Mouse (Mus musculus) limb, embryonic 12.5 days (tissue): ENCODE results near the gene Plod1. TPM values are rescaled to one million over a fixed set of nuclear protein-coding genes. Genes with fewer than 3 reads are reported as not detected.
A peak's percentile ranks its signal among the peaks of the same experiment; 100 is the strongest.

Source experiments
- ATAC-seq: fragments of 200-750 bp; cut with Nextera tagmentation; 2 replicates; pipeline ENCODE4 v1.8.0; 2017; ENCODE audit warnings: low read depth, moderate TSS enrichment; ENCODE audit not compliant: insufficient number of reproducible peaks, insufficient read depth, low FRiP score, low TSS enrichment
- H3K27ac ChIP-seq: fragments of 300-500 bp; sonication (generic); 2 replicates; pipeline ENCODE4 v1.5.1; 2016; ENCODE audit warnings: mild to moderate bottlenecking, moderate library complexity
- H3K27me3 ChIP-seq: fragments of 300-500 bp; sonication (generic); 2 replicates; pipeline ENCODE4 v1.6.1; 2016; ENCODE audit warnings: mild to moderate bottlenecking, moderate library complexity
- H3K36me3 ChIP-seq: fragments of 300-500 bp; sonication (generic); 2 replicates; pipeline ENCODE4 v1.6.1; 2016; ENCODE audit warnings: mild to moderate bottlenecking, moderate library complexity
- H3K4me1 ChIP-seq: fragments of 300-500 bp; sonication (generic); replicated peaks from 2 replicates; pipeline ENCODE4 v1.6.1; 2016
- H3K4me2 ChIP-seq: fragments of 300-500 bp; sonication (generic); 2 replicates; pipeline ENCODE4 v1.6.1; 2016; ENCODE audit warnings: mild to moderate bottlenecking, moderate library complexity
- H3K4me3 ChIP-seq: fragments of 300-500 bp; sonication (generic); replicated peaks from 2 replicates; pipeline ENCODE4 v1.5.1; 2016; ENCODE audit warnings: mild to moderate bottlenecking
- H3K9ac ChIP-seq: fragments of 300-500 bp; sonication (generic); replicated peaks from 2 replicates; pipeline ENCODE4 v1.6.1; 2016; ENCODE audit warnings: mild to moderate bottlenecking, moderate library complexity
- H3K9me3 ChIP-seq: fragments of 300-500 bp; sonication (generic); 2 replicates; pipeline ENCODE4 v1.6.1; 2016; ENCODE audit warnings: mild to moderate bottlenecking, moderate library complexity
- WGBS: fragments of 180-500 bp; shearing (Covaris S2); methylation state at CpG from one replicate; pipeline ENCODE4 v1.1.7; 2016; 5-methylcytosine and 5-hydroxymethylcytosine counted together
- polyA plus RNA-seq: library from polyadenylated mRNA; unstranded; fragments of >200 nt; fragmentation: Nextera tagmentation; extraction: Ambion mirVana; gene quantifications from 2 replicates; pipeline ENCODE4 v1.2.1, GENCODE M21; 2016

The Plod1 gene
- polyA plus RNA-seq, 1 experiment from 2014 or later: 51.2 TPM

DNA sequence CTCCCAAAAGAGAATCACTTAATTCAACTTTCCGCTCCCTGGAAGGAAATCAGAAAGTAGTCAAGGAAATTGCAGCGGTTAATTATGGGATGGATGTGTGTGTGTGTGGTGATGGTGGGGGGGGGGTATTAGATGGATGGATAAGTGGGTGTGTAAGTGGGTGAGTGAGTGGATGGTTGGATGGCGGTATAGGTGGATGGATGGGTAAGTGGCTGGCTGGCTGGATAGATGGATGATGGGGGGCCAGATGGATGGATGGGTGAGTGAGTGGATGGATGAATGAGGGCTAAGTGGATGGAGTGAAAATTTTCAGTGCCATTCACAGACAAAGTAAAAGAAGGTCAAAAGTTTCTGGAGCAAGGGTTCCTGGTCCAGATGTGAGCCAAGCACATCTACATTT is 454 bp upstream of the Plod1 start:
- H3K9me3 ChIP-seq: no peaks in the 10 kb centered on the region
- H3K4me3 ChIP-seq: peak overlapping the region; percentile 75
- peaks cover 57% of the 10 kb centered on the region for H3K4me1 ChIP-seq
- peak overlapping the region; percentile 85 for H3K9ac ChIP-seq
- peak overlapping the region; percentile 90 for H3K27ac ChIP-seq
- H3K36me3 ChIP-seq: no peaks in the 10 kb centered on the region; the same call in 1 of the 2 replicates
- 51% methylated on average over 3 of the region's 3 CpGs for WGBS
- ATAC-seq: no peak
- H3K27me3 ChIP-seq: no peaks in the 10 kb centered on the region
- H3K4me2 ChIP-seq: peak overlapping the region; percentile 75

DNA sequence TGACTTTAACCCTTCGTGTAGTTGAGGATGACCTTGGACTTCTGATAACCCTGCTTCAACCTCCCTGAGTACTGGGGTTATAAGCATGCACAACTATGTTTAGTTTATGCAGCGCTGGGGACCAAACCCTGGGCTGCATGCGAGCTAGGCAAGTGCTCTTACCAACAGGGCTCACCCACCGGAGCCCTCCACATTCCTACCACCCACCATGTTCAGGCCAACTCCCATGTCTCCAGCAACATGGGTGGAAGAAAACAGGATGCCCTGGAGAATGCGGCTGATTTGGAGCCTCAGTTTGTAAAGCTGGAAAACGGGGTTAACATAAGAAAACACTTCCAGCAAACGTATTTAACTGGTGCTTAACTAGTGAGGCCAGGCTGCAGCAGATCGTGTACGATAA is 663 bp downstream of the Plod1 start:
- 26% methylated on average over 9 of the region's 9 CpGs for WGBS
- ATAC-seq: no peak
- peak overlapping the region; percentile 90 for H3K27ac ChIP-seq
- peak overlapping the region; percentile 75 for H3K4me2 ChIP-seq
- peak overlapping the region; percentile 75 for H3K4me3 ChIP-seq
- peaks cover 50% of the 10 kb centered on the region for H3K4me1 ChIP-seq
- H3K9me3 ChIP-seq: no peaks in the 10 kb centered on the region
- H3K27me3 ChIP-seq: no peaks in the 10 kb centered on the region
- peaks cover 8% of the 10 kb centered on the region for H3K36me3 ChIP-seq
- peak overlapping the region; percentile 85 for H3K9ac ChIP-seq

GRCm38 (mm10) chr4:147934611-147935010 is 2.0 kb downstream of the Plod1 start:
- H3K4me3 ChIP-seq: no peak overlapping the region
- 73% methylated on average over 4 of the region's 4 CpGs for WGBS
- 0 out of 2 replicates have a peak overlapping the region, but pooled peaks have one; percentile 2 for H3K4me2 ChIP-seq
- ATAC-seq: no peak
- H3K4me1 ChIP-seq: peaks cover 49% of the 10 kb centered on the region
- H3K36me3 ChIP-seq: peaks cover 21% of the 10 kb centered on the region
- H3K27ac ChIP-seq: no peak overlapping the region
- no peaks in the 10 kb centered on the region for H3K9me3 ChIP-seq
- no peaks in the 10 kb centered on the region for H3K27me3 ChIP-seq
- no peak overlapping the region for H3K9ac ChIP-seq

DNA sequence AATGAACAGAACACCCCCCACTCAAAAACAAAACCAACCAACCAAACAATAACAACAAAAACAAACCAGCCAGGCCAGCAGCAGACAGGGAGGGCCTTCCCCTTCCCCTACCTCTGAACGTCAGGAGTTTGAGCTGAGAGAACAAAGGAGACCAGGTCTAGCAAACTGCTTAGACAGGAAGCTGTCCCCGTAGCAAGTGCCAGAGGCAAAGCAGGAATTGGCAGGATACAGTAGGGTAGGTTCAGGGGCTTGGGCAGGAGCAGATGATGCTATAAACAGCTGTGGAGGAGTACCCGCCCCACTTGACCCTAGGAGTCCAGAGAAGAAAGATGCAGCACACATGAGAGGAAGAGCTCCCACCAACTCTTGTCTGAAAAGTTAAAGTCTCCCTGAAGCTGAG is 2.4 kb downstream of the Plod1 start:
- 0 out of 2 replicates have a peak overlapping the region, but pooled peaks have one; percentile 2 for H3K4me2 ChIP-seq
- H3K36me3 ChIP-seq: peaks cover 26% of the 10 kb centered on the region
- no peak overlapping the region for H3K9ac ChIP-seq
- peaks cover 45% of the 10 kb centered on the region for H3K4me1 ChIP-seq
- no peak overlapping the region for H3K4me3 ChIP-seq
- ATAC-seq: no peak
- H3K27ac ChIP-seq: peak overlapping the region; percentile 8; the same call in 1 of the 2 replicates
- H3K27me3 ChIP-seq: no peaks in the 10 kb centered on the region
- no peaks in the 10 kb centered on the region for H3K9me3 ChIP-seq
- WGBS: 45% methylated on average over 3 of the region's 3 CpGs

DNA sequence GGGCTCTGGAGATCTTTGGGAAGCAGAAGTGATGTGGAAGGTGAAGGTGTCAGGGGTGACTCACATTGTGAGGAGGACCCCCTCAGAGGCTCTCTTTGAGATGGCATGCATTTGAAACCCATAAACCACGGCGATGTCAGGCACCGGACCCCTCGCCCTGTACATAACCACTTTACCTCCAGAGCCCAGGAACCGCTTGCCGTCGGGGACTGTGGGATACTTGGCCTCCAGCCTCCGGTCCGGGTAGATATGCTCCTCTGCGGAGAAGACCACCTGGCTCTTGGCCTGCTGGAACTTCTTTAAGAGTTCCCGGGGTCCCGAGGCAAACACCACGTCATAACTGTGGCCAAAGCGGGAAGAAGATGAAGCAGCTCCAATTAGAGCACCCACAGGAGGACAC is 5.6 kb downstream of the Plod1 start:
- H3K27ac ChIP-seq: no peak overlapping the region
- no peak overlapping the region for H3K4me3 ChIP-seq
- no peak for ATAC-seq
- peaks cover 49% of the 10 kb centered on the region for H3K36me3 ChIP-seq
- H3K27me3 ChIP-seq: no peaks in the 10 kb centered on the region
- no peak overlapping the region for H3K4me2 ChIP-seq
- H3K9ac ChIP-seq: no peak overlapping the region
- 92% methylated on average over 14 of the region's 14 CpGs for WGBS
- H3K9me3 ChIP-seq: no peaks in the 10 kb centered on the region
- peaks cover 25% of the 10 kb centered on the region for H3K4me1 ChIP-seq

DNA sequence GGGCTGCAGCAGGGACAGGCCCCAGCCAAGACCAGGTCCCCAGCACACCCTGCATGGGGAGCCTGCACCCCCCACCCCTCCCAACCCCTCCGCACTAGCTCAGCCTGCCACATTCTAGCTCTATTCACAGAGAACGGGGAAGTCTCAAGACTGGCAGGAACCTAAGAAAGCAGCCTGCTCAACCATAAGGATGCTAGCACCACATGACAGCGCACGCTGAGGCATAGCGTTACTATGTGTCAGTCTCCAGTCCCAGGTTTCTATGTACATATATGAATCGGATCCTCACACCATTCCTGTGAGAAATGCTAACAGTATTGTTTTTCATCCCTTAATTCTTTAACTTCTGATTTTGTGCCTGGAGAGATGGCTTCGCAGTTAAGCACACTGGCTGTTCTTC is 8.0 kb downstream of the Plod1 start:
- H3K36me3 ChIP-seq: peaks cover 72% of the 10 kb centered on the region
- H3K4me1 ChIP-seq: peaks cover 5% of the 10 kb centered on the region
- H3K27ac ChIP-seq: no peak overlapping the region
- no peak for ATAC-seq
- H3K4me3 ChIP-seq: no peak overlapping the region
- H3K9ac ChIP-seq: no peak overlapping the region
- no peaks in the 10 kb centered on the region for H3K27me3 ChIP-seq
- no peaks in the 10 kb centered on the region for H3K9me3 ChIP-seq
- WGBS: 82% methylated on average over 7 of the region's 7 CpGs
- H3K4me2 ChIP-seq: no peak overlapping the region

DNA sequence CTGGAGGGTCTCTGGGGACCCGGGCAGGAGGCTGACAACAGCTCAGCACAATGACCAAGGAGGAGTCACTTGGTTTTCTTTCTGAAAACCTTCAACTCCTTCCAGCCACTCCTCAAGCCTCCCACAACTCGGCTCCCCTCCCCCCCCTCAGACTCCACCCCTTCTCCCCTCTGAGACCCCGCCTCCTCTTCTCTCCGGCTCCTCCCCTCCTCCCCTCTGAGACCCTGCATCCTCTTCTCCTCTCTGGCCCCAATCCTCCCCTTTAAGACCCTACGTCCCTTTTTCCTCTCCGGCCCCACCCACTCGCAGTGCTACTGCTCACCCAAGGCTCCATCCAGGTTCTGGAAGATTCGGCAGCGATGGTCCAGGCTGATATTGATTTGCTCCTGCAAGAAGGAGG is 8.4 kb downstream of the Plod1 start:
- no peak overlapping the region for H3K4me2 ChIP-seq
- H3K36me3 ChIP-seq: peaks cover 76% of the 10 kb centered on the region
- 11% methylated on average over 9 of the region's 9 CpGs for WGBS
- H3K4me3 ChIP-seq: no peak overlapping the region
- no peak overlapping the region for H3K27ac ChIP-seq
- no peak for ATAC-seq
- H3K4me1 ChIP-seq: peaks cover under 1% of the 10 kb centered on the region; the same call in 1 of the 2 replicates
- H3K9me3 ChIP-seq: no peaks in the 10 kb centered on the region
- H3K27me3 ChIP-seq: no peaks in the 10 kb centered on the region
- H3K9ac ChIP-seq: no peak overlapping the region

DNA sequence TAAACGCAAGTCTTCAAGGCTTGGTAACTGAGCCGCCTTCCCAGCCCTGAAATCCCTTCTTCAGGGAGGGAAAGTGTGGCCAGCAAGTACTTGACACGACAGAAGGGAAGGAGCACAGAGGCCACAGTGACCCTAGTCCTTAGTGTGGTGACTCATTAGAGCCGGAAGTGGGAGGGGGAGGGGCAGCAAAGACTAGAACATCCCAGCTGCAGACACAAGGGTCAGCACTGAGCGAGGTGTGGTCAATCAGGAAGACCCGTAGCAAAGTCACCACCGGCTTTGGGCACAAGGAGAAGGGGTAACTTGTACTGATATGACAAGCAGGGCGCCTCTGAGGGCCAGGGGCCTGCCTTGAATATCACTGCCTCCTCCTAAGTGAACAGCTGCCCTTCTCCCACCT is 8.9 kb downstream of the Plod1 start:
- peaks cover 80% of the 10 kb centered on the region for H3K36me3 ChIP-seq

GRCm38 (mm10) chr4:147922341-147922740 is 14.2 kb downstream of the Plod1 start:
- H3K4me3 ChIP-seq: no peak overlapping the region
- H3K36me3 ChIP-seq: peaks cover 89% of the 10 kb centered on the region
- no peak overlapping the region for H3K9ac ChIP-seq
- 74% methylated on average over 11 of the region's 11 CpGs for WGBS
- H3K27me3 ChIP-seq: no peaks in the 10 kb centered on the region
- no peak for ATAC-seq
- H3K27ac ChIP-seq: no peak overlapping the region
- no peaks in the 10 kb centered on the region for H3K4me1 ChIP-seq
- H3K9me3 ChIP-seq: no peaks in the 10 kb centered on the region
- no peak overlapping the region for H3K4me2 ChIP-seq

More for the DNA sequence above, 8.9 kb downstream of the Plod1 start:
- no peak for ATAC-seq
- Histone ChIP-seq H3K9me3 (no peaks in the 10 kb centered on the region), H3K27ac (no peak overlapping the region), H3K4me1 (no peaks in the 10 kb centered on the region), H3K9ac (no peak overlapping the region), H3K27me3 (no peaks in the 10 kb centered on the region), H3K4me3 (no peak overlapping the region), H3K4me2 (no peak overlapping the region)
- 42% methylated on average over 8 of the region's 8 CpGs for WGBS

DNA sequence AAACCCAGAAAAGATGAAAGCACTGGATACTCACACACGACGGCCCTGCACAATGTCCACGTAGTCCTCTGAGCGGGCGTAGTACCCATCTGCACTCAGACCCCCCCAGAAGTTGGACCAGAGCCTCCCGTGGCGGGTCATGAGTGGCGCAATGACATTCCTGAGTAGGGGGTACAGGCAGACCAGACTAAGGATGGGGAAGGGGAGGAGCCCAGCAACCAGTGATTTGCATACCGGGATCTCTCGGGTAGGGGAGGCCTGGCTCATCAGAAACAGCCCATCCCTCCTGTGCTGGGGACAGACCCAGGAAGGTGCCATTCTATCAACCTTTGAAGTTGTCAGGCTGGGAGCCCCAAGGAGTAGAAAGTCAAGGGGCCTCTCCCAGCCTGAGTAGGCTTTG is 15.6 kb downstream of the Plod1 start:
- 25% methylated on average over 10 of the region's 10 CpGs for WGBS
- H3K4me1 ChIP-seq: no peaks in the 10 kb centered on the region
- H3K9ac ChIP-seq: no peak overlapping the region
- H3K9me3 ChIP-seq: no peaks in the 10 kb centered on the region
- H3K4me2 ChIP-seq: no peak overlapping the region
- H3K36me3 ChIP-seq: peaks cover 90% of the 10 kb centered on the region
- no peaks in the 10 kb centered on the region for H3K27me3 ChIP-seq
- ATAC-seq: peak; percentile 11; the same call in 1 of the 2 replicates
- H3K27ac ChIP-seq: no peak overlapping the region
- H3K4me3 ChIP-seq: no peak overlapping the region

- Histone ChIP-seq H3K4me3 (no peak overlapping the region), H3K9ac (no peak overlapping the region), H3K9me3 (no peaks in the 10 kb centered on the region), H3K27me3 (no peaks in the 10 kb centered on the region), H3K4me2 (no peak overlapping the region), H3K27ac (no peak overlapping the region), H3K36me3 (peaks cover 87% of the 10 kb centered on the region), H3K4me1 (no peaks in the 10 kb centered on the region)
- no peak for ATAC-seq
- WGBS: 58% methylated on average over 7 of the region's 7 CpGs
Observed at GRCm38 (mm10) chr4:147918459-147919121, 18.0 kb downstream of the Plod1 start.

- H3K4me1 ChIP-seq: peaks cover 4% of the 10 kb centered on the region; the same call in 1 of the 2 replicates
- H3K9me3 ChIP-seq: no peaks in the 10 kb centered on the region
- H3K4me2 ChIP-seq: no peak overlapping the region
- peaks cover 51% of the 10 kb centered on the region for H3K36me3 ChIP-seq
- H3K27me3 ChIP-seq: no peaks in the 10 kb centered on the region
- ATAC-seq: no peak
- no peak overlapping the region for H3K4me3 ChIP-seq
- WGBS: 87% methylated on average over 5 of the region's 5 CpGs
- no peak overlapping the region for H3K9ac ChIP-seq
- H3K27ac ChIP-seq: no peak overlapping the region
Observed at GRCm38 (mm10) chr4:147909486-147909885, 27.1 kb downstream of the Plod1 start.
